Mouse (Mus musculus) small intestine, adult 2 months (tissue): ENCODE measurements around the gene Pcp2.

Source experiments
- CTCF ChIP-seq: fragments of 200-500 bp; IDR thresholded peaks from 2 replicates; pipeline ENCODE4 v1.5.1; 2012; ENCODE audit warnings: low read depth, mild to moderate bottlenecking, control low read depth, inconsistent platforms, low read length, moderate library complexity, mixed read lengths; ENCODE audit not compliant: insufficient replicate concordance, insufficient read length; ENCODE audit errors: extremely low read depth
- POLR2A ChIP-seq: fragments of 200-500 bp; IDR thresholded peaks from 2 replicates; pipeline ENCODE4 v1.6.1; 2012; ENCODE audit warnings: low read depth, mild to moderate bottlenecking, control low read depth, inconsistent platforms, low read length, moderate library complexity

DNA sequence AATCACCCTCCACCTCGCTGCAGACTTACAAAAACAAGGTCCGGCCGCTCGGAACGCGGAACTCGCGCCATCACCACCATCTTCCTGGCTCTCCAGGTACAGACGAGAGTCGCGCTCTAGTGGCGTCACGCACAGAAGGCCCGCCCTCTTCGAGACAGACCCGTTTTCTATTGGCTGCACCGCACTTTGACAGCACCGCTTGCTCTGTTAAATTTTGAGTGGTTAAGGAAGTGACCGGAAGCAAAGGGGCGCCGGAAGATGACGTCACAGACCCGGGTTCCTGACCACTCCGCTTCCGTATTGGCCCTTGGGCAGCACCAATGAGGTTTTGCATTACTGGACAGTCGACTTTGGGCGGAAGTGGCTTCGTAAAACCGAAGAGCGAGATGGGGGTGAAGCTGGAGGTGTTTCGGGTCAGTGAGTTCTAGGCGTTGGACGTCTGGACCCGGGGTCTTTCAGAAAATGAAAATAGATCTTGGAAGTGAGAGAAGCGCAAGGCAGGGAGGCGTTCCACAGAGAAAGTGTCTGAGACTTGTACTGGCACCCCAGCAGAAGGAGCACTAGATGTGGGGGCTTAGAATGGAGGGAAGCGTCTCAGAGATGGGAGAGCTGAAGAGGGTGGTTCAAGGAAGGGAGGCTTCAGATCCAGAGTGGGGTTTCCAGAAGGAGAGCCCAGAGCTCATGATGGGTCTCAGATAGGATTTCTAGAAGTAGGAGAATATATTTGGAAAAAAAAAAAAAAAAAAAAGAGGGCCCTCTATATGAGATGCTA lies 4.0 kb downstream of the Pcp2 start, which contains the start of the genes Xab2 and Pet100:
- TF ChIP-seq POLR2A (peak; percentile 44; the same call in 1 of the 2 replicates), CTCF (no peak)
